In the genomic region with DNA sequence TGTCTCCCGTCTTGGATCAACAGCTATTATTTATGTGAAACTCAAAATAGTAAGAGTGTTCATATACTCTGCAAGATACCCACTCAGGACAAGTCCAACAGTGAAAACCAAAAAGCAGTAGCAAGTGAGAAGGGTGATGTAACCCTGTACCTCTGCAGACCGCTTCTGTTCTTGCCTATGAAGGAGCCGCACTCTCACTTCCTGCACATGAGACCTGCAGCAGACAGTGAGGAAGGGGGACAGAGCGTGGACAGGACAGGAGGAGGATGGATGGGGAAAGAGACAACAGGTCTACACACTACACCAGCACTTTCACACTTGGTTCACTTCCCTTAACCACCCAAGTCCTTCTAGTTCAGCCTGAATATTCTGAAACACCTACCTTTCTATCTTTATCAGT, we compare ENCODE assay signal across 22 mouse cellular contexts. TPM values are rescaled to one million over a fixed set of nuclear protein-coding genes. Genes with fewer than 3 reads are reported as not detected.
DNase-seq lines count a peak whose midpoint lies in the region; ATAC-seq lines count a peak whose summit lies in the region.
"Had no signal": no experiment of that assay in that cellular context is flagged by ENCODE, and none has a peak within 500 bp of the region (broad histone marks: within the 10 kb centered on the region; RNA-seq: fewer than 3 reads in every experiment).

No protein-coding gene starts in this region.

- DNase-seq in midbrain, embryonic 11.5 days (ENCODE audit: low spot score, missing footprints), result peak; percentile 47
- no peak for DNase-seq in midbrain, embryonic 10.5 days (ENCODE audit: low spot score)
- no peak for DNase-seq in kidney, postnatal 36 days
- DNase-seq in left cerebral cortex, postnatal 25 days (ENCODE audit: low spot score in 2 of 2), result no peak
- DNase-seq in thymus, postnatal 10 days (ENCODE audit: low spot score in 2 of 2), result no peak
- DNase-seq: adrenal gland, adult 2 months; adrenal gland, adult 8-10 months; adrenal gland, postnatal 10 days; adrenal gland, postnatal 14 days; adrenal gland, postnatal 25 days; adrenal gland, postnatal 36 days; B cell, adult 2 months; cerebellum, adult 11 months; cerebellum, adult 11-12 months had no signal

- H3K27ac ChIP-seq in midbrain, embryonic 11.5 days (ENCODE audit: low read depth, low read length), result no peak overlapping the region
- H3K27ac ChIP-seq in midbrain, embryonic 10.5 days (replicated peaks), result no peak overlapping the region

- no peak overlapping the region for H3K9ac ChIP-seq in midbrain, embryonic 11.5 days (ENCODE audit: low read length)

- intact Hi-C loops in left cerebral cortex, postnatal 25 days (cut with DNase I), result no loop called here

- no peak for ATAC-seq in midbrain, embryonic 11.5 days (ENCODE audit: low FRiP score)
- peak; percentile 90 for ATAC-seq in granulocyte monocyte progenitor cell, adult 5-6 weeks (replicated peaks; ENCODE audit: poor library complexity, severe bottlenecking)
- peak; percentile 74 for ATAC-seq in megakaryocyte, adult 5-6 weeks (ENCODE audit: poor library complexity, severe bottlenecking)
- peak; percentile 48; the same call in 1 of the 2 replicates for ATAC-seq in megakaryocyte progenitor cell, adult 5-6 weeks (replicated peaks; ENCODE audit: poor library complexity)
- ATAC-seq: activated CD4-positive, CD25-positive, alpha-beta regulatory T cell, adult 4 months; CD4-positive, CD25-positive, alpha-beta regulatory T cell, adult 4 months; Patski had no signal

- no peaks in the 10 kb centered on the region for H3K4me1 ChIP-seq in midbrain, embryonic 11.5 days (ENCODE audit: control insufficient read depth, insufficient read depth, low read length)
- H3K4me1 ChIP-seq in midbrain, embryonic 10.5 days, result no peaks in the 10 kb centered on the region

- no peak overlapping the region for H3K4me3 ChIP-seq in midbrain, embryonic 11.5 days (ENCODE audit: low read depth, low read length)
- H3K4me3 ChIP-seq in midbrain, embryonic 10.5 days, result no peak overlapping the region

- WGBS in midbrain, embryonic 11.5 days, result 93% methylated on average over 4 of the region's 4 CpGs
- 94% methylated on average over 4 of the region's 4 CpGs for whole genome bisulfite sequencing in midbrain, embryonic 10.5 days

- H3K36me3 ChIP-seq in midbrain, embryonic 11.5 days (ENCODE audit: control insufficient read depth, insufficient read depth, low read length), result 0 out of 2 replicates have a peak, but pooled peaks cover 5% of the 10 kb centered on the region
- H3K36me3 ChIP-seq in midbrain, embryonic 10.5 days, result peaks cover 90% of the 10 kb centered on the region

- no peaks in the 10 kb centered on the region for H3K27me3 ChIP-seq in midbrain, embryonic 11.5 days (ENCODE audit: control insufficient read depth, insufficient read depth, low read length)
- H3K27me3 ChIP-seq in midbrain, embryonic 10.5 days (ENCODE audit: low read depth, poor library complexity, severe bottlenecking), result no peaks in the 10 kb centered on the region
- H3K27me3 ChIP-seq: CH12.LX, Patski had no signal

- no peak overlapping the region for H3K4me2 ChIP-seq in midbrain, embryonic 11.5 days

- no peaks in the 10 kb centered on the region for H3K9me3 ChIP-seq in midbrain, embryonic 11.5 days (ENCODE audit: control insufficient read depth, low read length)
- no peaks in the 10 kb centered on the region for H3K9me3 ChIP-seq in midbrain, embryonic 10.5 days (replicated peaks)
- H3K9me3 ChIP-seq: G1E had no signal

RNA-seq across cellular contexts. Expression of a gene that starts 48.0 kb away (rescaled TPM):
- polyA plus RNA-seq in midbrain, embryonic 11.5 days (2014; fragmentation: Nextera tagmentation; extraction: Ambion mirVana), result 56.2 TPM in 2 replicates
- 61.3 and 65.7 TPM in 2 replicates for polyA plus RNA-seq in midbrain, embryonic 10.5 days (2016; fragmentation: Nextera tagmentation; extraction: Ambion mirVana)
- 143 and 157 TPM in 2 replicates for total RNA-seq in granulocyte monocyte progenitor cell, adult 5-6 weeks (2014; fragmentation: Nextera tagmentation)
- 30.7 and 47.1 TPM in 2 replicates for total RNA-seq in granulocyte monocyte progenitor cell, adult 5-6 weeks (2017)
- 128 and 140 TPM in 2 replicates for total RNA-seq in megakaryocyte, adult 5-6 weeks (2015)
- 58.6 and 65.2 TPM in 2 replicates for total RNA-seq in megakaryocyte, adult 5-6 weeks (2017)
- total RNA-seq in megakaryocyte progenitor cell, adult 5-6 weeks (2015), result 124 and 125 TPM in 2 replicates
- total RNA-seq in megakaryocyte progenitor cell, adult 5-6 weeks (2017), result 38.4 and 51.4 TPM in 2 replicates
- 10 to 100 TPM; 93.6 to 95.1 TPM for total RNA-seq in left cerebral cortex, postnatal 25 days (2021)
